Mouse (Mus musculus) large intestine, adult 2 months (tissue): ENCODE data around the gene Rfng. TPM values are rescaled to one million over a fixed set of nuclear protein-coding genes. Genes with fewer than 3 reads are reported as not detected.
"Not testable (repeated sequence)": the region's sequence is repeated elsewhere in the genome, so short reads cannot be mapped to it uniquely, and the experiment has no call there.

Source experiments
- DNase-seq: peaks from one replicate; pipeline ENCODE4 v3.0.0-alpha.2; 2012; ENCODE audit warnings: low read depth, low spot score
- WGBS: fragments of 180-500 bp; shearing (Covaris S2); methylation state at CpG from one replicate; pipeline ENCODE4 v1.1.7; 2018; 5-methylcytosine and 5-hydroxymethylcytosine counted together
- polyA plus RNA-seq: library from polyadenylated mRNA; depleted of rRNA; stranded (reverse); fragments of >200 nt; gene quantifications from 2 replicates; pipeline ENCODE4 v1.2.3, GENCODE M21; 2012; rRNA removed

The Rfng gene
- 60.4 and 73.4 TPM in 2 replicates for polyA plus RNA-seq

- no peak for DNase-seq
- WGBS: under 1% methylated on average over 107 of the region's 107 CpGs
These were observed at the start of gene Rfng, which contains the start of gene Gps1 for GRCm38 (mm10) chr11:120784064-120784791. Rfng (minus strand) TSS chr11:120784207. Gps1 (plus strand) TSS chr11:120784272.

GRCm38 (mm10) chr11:120832962-120833361, 49.0 kb upstream of the Rfng start:
- DNase-seq: not testable (repeated sequence)
- WGBS: 97% methylated on average over 5 of the region's 5 CpGs

DNA sequence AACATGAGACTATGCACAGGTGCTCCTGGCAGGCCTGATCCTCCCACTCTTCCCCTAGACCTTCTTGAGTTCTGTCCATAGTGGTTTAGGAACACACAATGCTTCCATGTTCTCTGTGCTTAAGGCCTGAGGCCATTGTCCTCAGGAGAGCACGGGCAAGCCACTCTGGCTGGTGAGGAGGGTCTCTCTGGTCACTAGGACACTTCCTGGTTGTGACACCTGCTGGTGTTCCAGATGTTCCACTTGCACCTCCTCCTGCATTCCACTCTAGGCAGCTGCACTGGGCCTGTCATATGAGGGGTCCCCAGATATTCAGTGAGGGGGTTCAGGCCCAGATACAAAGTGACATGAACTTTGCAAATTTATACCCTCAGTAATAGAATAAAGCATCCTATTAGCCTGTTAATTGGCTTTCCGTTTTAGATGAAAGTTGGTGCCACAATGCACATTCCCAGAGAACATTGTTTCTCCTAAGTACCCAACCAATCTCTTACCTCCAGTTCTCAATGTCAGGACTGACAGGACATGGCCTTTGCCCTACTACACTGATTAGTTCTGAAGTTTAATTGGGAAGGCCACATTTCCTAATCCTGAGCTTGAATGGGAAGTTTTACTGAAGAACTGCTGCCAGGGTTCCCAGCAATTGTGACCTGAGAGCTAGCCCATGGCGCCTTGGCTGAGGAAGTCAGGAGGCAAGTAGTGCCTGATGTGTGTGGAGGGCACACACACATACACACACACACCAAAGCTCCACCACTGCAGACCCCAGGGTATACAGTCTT, 47.8 kb upstream of the Rfng start:
- 84% methylated on average over 3 of the region's 3 CpGs for WGBS

DNA sequence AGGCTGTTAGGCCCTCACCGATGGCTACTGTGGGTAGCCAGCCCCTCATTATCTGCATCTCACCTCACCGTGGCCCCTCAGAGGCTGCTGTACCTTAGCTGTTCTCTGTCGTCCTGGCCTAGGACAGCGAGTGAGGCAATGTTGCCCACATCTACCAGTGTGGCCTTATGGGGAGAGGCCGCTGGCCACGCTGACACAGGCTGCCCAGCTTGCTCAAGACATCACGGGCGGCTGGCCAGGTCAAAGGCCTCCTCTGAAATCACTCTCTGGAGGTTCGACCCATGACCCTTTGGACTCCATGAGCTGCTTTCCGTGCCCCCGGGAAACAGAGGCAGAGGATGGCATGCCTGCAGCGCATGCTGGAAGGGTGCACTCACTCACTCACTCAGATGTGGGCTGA, 46.7 kb upstream of the Rfng start:
- WGBS: 89% methylated on average over 12 of the region's 12 CpGs
- no peak for DNase-seq

More for the DNA sequence above, 47.8 kb upstream of the Rfng start:
- DNase-seq: no peak

DNA sequence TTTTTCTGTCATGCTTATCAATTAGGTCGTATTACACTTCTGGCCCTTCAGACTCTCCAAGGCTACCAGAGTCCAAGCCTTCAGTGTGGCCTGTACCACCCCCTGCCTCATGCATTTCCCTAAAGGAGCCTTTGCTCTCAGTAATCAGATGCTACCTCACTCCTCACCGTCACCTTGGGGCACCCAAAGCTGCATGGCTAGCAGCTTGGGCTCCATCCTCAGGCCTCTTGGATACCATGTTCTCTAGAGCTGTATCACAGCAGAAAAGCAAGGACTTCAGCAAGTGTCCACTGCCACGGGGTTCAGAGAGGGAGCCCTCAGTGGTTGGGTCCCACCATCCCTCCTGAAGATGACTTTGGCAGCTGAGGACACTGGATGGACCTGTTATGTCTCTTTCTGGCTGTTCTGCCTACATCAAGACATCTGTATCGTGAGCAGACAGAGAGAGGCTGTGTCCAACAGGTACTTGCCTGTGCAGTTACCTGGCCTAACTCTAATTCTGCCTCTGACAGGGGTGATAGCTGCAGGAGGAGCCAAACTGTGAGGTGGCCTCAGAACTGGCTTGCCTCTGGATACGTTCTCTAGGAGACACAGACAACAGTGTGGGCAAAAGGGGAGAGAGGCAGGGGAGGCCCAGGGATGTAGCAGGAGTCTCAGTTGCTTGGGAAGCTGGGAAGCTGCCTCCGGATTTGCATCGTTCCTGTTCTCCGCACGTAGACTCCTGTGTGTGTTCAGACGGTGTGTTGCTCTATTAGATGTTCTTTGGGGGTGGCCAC, 45.9 kb upstream of the Rfng start:
- DNase-seq: no peak
- WGBS: 91% methylated on average over 10 of the region's 10 CpGs

DNA sequence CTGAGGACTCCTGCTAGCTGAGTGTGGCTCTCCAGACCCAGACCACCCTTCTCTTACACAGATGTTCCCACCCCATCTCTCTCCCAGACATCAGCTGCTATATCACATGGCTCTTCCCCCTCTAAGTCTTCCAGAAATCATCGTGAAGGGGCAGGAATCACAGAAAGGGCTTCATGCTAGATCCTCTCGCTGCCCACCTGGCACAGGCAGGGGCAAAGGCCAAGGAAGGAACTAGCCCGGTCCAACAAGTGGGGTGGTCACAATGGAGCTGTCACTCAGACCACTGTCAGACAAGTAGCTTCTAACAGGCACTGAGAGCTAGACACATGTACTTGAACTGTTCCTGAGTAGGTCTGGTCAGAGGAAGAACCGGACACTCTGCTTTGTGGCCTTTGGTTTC, 44.4 kb upstream of the Rfng start:
- DNase-seq: no peak
- 78% methylated on average over 4 of the region's 4 CpGs for WGBS

DNA sequence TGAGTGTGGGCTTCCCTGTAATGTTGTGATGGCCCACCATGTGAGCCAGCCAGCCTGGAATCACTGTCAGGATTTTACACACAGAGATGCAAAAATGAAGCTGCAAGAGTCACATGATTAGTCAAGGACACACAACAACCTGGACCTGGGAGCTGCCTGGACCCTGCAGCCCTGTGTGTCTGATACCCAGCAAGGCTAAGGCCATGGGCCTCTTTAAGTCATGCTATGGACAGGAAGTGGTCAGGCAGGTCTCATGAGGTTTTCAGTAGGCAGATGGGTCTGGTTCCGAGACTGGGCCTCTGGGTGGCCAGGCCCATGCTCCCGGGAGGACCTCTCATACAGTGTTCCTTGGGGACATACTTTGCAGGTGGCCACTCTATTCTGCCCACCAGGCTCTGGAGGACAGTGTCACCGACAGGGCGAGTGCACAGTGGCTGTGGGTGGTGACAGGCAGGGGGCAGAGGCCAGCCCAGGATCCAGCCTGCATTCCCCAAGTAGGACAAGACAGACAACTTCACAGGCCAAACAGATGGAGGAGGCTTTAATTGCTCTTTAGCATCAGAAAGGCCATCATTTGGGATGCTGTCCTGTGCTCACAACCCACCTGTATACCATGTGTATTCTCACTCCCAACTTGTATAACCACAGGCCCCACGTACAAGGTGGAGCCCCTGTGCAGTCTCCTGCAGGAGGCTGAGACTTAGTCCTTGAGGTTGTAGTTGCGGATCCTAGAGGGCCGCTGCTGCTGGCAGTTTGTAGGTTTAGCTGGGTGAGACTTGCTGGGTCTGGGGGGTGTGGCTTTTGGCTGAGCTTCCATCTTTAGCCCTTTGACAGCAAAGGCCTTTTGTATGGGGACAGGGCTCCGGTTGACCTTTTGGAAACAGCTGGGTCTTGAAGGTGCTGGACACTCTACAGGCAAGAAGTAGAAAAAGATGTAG, 42.3 kb upstream of the Rfng start:
- no peak for DNase-seq
- 96% methylated on average over 8 of the region's 8 CpGs for WGBS

- no peak for DNase-seq
- 72% methylated on average over 4 of the region's 4 CpGs for whole genome bisulfite sequencing
These were observed 41.4 kb upstream of the Rfng start for GRCm38 (mm10) chr11:120825289-120825863.

DNA sequence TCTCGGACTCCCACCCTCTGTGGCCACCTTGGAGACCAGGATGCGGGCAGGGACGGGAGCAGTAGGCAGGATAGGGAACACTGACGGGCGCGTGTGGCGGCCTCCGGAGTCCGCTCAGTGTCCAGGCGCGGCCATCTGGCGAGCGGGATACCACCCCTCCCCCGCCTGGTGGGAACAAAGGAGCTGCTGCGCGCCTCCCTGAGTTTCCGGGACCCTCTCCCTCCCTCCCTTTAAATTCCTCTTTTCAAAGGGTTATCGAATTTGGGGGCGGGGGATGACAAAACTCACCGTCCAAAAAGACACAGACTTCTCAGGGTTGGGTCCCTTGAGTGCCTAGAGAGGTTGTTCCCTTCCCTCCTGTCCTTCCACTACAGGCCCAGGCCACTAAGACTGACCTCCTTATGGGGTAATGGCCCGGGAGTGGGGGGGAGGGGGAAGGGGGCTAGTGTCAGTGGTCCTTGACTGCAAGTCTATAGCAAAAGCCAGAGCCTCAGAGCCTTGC, 40.8 kb upstream of the Rfng start:
- DNase-seq: no peak
- WGBS: under 1% methylated on average over 21 of the region's 21 CpGs

- DNase-seq: peak; percentile 62
- WGBS: under 1% methylated on average over 108 of the region's 109 CpGs
These were observed 40.2 kb upstream of the Rfng start, which contains the start of gene Fasn for GRCm38 (mm10) chr11:120823956-120824786. Fasn (minus strand) TSS chr11:120824547.

DNA sequence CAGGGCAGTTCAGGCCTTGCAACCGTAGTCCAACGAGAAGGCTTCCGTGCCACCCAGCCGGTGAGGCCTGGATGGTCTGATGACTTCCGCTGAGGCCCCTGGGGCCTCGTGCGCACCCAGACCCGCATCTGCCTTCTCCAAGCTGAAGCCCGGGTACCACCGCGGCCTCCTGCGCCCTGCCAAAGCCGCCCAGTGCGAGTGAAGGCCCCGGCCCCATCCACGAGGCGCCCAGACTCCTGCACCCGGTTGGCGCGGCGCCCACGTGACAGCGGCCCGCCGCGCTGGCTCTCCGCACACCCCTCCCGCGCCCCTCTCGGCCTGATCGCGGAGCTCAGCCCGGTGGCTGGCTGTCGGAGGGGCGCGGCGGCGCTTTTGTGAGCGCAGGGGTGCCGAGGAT, 39.5 kb upstream of the Rfng start:
- under 1% methylated on average over 40 of the region's 40 CpGs for WGBS
- DNase-seq: no peak

GRCm38 (mm10) chr11:120822831-120823550, 39.0 kb upstream of the Rfng start:
- DNase-seq: no peak
- WGBS: 3% methylated on average over 14 of the region's 14 CpGs

DNA sequence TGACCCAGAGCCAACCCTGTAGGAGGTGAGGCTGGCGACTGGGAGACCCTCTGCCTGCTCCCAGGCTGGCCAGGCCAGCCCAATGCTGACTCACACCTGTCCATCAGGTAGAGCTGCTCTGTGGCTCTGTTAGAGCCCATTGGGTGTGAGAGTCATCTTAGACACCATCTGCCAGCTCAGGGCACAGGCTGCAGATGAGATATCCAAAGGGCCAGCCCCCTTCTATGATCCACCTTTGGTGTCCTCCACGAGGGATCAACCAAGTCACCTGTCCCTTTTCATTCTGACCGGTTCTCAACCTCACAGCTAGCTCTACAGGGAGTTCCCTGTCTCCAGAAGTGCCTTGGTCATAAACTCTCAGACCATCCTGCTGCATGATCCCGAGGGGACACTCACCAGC, 38.3 kb upstream of the Rfng start:
- WGBS: 31% methylated on average over 4 of the region's 4 CpGs

GRCm38 (mm10) chr11:120821076-120821922, 37.3 kb upstream of the Rfng start:
- 54% methylated on average over 14 of the region's 14 CpGs for WGBS
- DNase-seq: no peak

More for the DNA sequence above, 38.3 kb upstream of the Rfng start:
- no peak for DNase-seq

GRCm38 (mm10) chr11:120820546-120820945, 36.5 kb upstream of the Rfng start:
- WGBS: 93% methylated on average over 14 of the region's 14 CpGs
- no peak for DNase-seq

DNA sequence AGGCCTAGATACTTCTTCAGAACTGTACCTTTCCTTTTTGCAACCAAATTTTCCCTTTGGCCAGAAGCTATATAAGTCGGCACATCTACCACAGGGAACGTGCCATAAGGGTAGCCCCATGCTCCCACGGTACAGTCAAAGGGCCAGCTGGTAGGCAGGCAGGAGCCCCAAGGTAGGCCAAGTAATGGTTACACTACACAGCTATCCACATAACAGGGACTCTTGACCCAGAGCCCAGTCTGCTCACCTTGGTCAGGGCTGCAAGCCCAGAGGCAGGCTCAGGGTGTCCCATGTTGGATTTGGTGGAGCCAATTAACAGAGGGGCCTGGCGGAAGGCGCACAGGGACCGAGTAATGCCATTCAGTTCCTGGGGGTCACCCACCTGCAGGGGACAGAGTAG, 35.5 kb upstream of the Rfng start:
- DNase-seq: no peak
- 95% methylated on average over 6 of the region's 6 CpGs for WGBS
